ENCODE assay signal across 8 mouse cellular contexts in the genomic region with DNA sequence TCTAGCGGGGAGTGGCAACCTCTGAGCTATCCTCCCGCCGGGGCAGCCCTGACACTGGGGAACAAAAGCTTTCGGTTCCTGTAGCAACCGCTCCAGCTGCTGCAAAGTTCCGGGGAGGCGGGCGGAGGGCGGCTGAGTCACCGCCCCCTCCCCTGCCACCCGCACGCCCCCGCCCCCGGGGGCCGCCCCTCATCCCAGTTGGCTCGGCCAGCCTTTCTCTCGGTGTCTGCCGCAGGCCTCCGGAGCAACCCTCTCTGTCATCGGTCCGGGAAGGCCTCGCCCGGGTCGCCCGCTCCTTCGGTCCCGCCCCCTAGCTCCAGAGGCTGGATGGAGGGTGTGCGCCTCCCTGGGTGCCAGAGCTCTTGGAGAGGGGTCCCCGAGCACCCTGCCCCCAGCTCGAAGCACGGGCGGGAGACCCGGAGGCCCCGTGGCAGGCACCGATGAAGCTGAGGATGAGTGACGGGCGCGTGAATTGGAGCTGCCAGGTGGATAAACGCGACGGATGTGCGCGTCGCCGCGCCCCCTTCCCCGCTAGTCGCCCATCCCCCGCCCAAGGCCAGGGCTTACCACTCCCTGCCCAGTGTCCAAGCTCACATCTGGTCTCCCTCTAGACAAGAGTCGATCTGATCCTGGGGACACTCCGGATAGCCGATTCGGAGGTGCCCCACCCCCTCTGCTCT. TPM values are rescaled to one million over a fixed set of nuclear protein-coding genes. Genes with fewer than 3 reads are reported as not detected.
DNase-seq lines count a peak whose midpoint lies in the region; ATAC-seq and TF ChIP-seq lines count a peak whose summit lies in the region.

No protein-coding gene starts in this region.

- no peak for TF ChIP-seq POLR2A in thymus, adult 2 months (IDR thresholded peaks at IDR 0.05; ENCODE audit: control insufficient read depth, extremely low read depth, insufficient read depth, low read length, poor library complexity)

- H3K4me2 ChIP-seq in heart, embryonic 16.5 days (ENCODE audit: low read depth, low read length): peak overlapping the region; percentile 92
- H3K4me2 ChIP-seq in limb, embryonic 12.5 days: peak overlapping the region; percentile 95
- H3K4me2 ChIP-seq in midbrain, embryonic 11.5 days: peak overlapping the region; percentile 85
- H3K4me2 ChIP-seq in stomach, embryonic 16.5 days (ENCODE audit: low read depth, low read length): peak overlapping the region; percentile 90

- peak overlapping the region; percentile 54 for H3K9ac ChIP-seq in heart, embryonic 16.5 days (ENCODE audit: low read length)
- peak overlapping the region; percentile 60 for H3K9ac ChIP-seq in limb, embryonic 12.5 days (replicated peaks)
- H3K9ac ChIP-seq in midbrain, embryonic 11.5 days (ENCODE audit: low read length): peak overlapping the region; percentile 65
- H3K9ac ChIP-seq in stomach, embryonic 16.5 days (ENCODE audit: low read length): peak overlapping the region; percentile 71

- H3K9me3 ChIP-seq in heart, embryonic 16.5 days (replicated peaks; ENCODE audit: control insufficient read depth, low read length): no peaks in the 10 kb centered on the region
- H3K9me3 ChIP-seq in limb, embryonic 12.5 days: no peaks in the 10 kb centered on the region
- H3K9me3 ChIP-seq in midbrain, embryonic 11.5 days (ENCODE audit: control insufficient read depth, low read length): no peaks in the 10 kb centered on the region
- H3K9me3 ChIP-seq in stomach, embryonic 16.5 days (replicated peaks; ENCODE audit: control insufficient read depth, low read length): no peaks in the 10 kb centered on the region

- H3K4me1 ChIP-seq in thymus, adult 2 months (replicated peaks; ENCODE audit: control insufficient read depth, insufficient read depth, low read length): peaks cover 26% of the 10 kb centered on the region
- H3K4me1 ChIP-seq in heart, embryonic 16.5 days (ENCODE audit: control insufficient read depth, insufficient read depth, low read length): peaks cover 25% of the 10 kb centered on the region
- peaks cover 45% of the 10 kb centered on the region for H3K4me1 ChIP-seq in limb, embryonic 12.5 days (replicated peaks)
- H3K4me1 ChIP-seq in midbrain, embryonic 11.5 days (ENCODE audit: control insufficient read depth, insufficient read depth, low read length): peaks cover 43% of the 10 kb centered on the region
- peaks cover 36% of the 10 kb centered on the region for H3K4me1 ChIP-seq in stomach, embryonic 16.5 days (ENCODE audit: control insufficient read depth, insufficient read depth, low read length)

- DNase-seq in thymus, adult 2 months: peak; percentile 42
- DNase-seq in thymus, adult 18-20 months: no peak
- peak; percentile 77 for DNase-seq in embryo, embryonic 11 days
- peak; percentile 96 for DNase-seq in midbrain, embryonic 11.5 days (ENCODE audit: low spot score, missing footprints)
- DNase-seq in cerebellum, adult 18-20 months: no peak

- H3K27ac ChIP-seq in thymus, adult 2 months (ENCODE audit: control insufficient read depth, insufficient read depth, low read length): no peak overlapping the region
- H3K27ac ChIP-seq in heart, embryonic 16.5 days (ENCODE audit: low read length): no peak overlapping the region
- H3K27ac ChIP-seq in limb, embryonic 12.5 days: no peak overlapping the region
- H3K27ac ChIP-seq in midbrain, embryonic 11.5 days (ENCODE audit: low read depth, low read length): peak overlapping the region; percentile 11; the same call in 1 of the 2 replicates
- no peak overlapping the region for H3K27ac ChIP-seq in stomach, embryonic 16.5 days (ENCODE audit: low read length)

- 3% methylated on average over 50 of the region's 53 CpGs for WGBS in thymus, adult 2 months
- under 1% methylated on average over 53 of the region's 53 CpGs for WGBS in heart, embryonic 16.5 days
- 1% methylated on average over 53 of the region's 53 CpGs for WGBS in limb, embryonic 12.5 days
- WGBS in midbrain, embryonic 11.5 days: under 1% methylated on average over 45 of the region's 53 CpGs
- 2% methylated on average over 53 of the region's 53 CpGs for WGBS in stomach, embryonic 16.5 days

- H3K4me3 ChIP-seq in thymus, adult 2 months (ENCODE audit: control insufficient read depth, insufficient read depth, low read length): peak overlapping the region; percentile 30
- H3K4me3 ChIP-seq in heart, embryonic 16.5 days (ENCODE audit: low read length): peak overlapping the region; percentile 63
- H3K4me3 ChIP-seq in limb, embryonic 12.5 days (replicated peaks): peak overlapping the region; percentile 49
- peak overlapping the region; percentile 40 for H3K4me3 ChIP-seq in midbrain, embryonic 11.5 days (ENCODE audit: low read depth, low read length)
- peak overlapping the region; percentile 56 for H3K4me3 ChIP-seq in stomach, embryonic 16.5 days (replicated peaks; ENCODE audit: low read length)

- ATAC-seq in heart, embryonic 16.5 days (replicated peaks; ENCODE audit: extremely low read depth, insufficient read depth, low FRiP score): 0 out of 2 replicates have a peak, but pooled peaks have one; percentile 19
- no peak for ATAC-seq in limb, embryonic 12.5 days (ENCODE audit: insufficient number of reproducible peaks, insufficient read depth, low FRiP score, low TSS enrichment, low read depth)
- peak; percentile 65 for ATAC-seq in midbrain, embryonic 11.5 days (ENCODE audit: low FRiP score)
- ATAC-seq in stomach, embryonic 16.5 days (ENCODE audit: insufficient read depth, low FRiP score): peak; percentile 38; the same call in 1 of the 2 replicates

- TF ChIP-seq CTCF in thymus, adult 2 months (IDR thresholded peaks at IDR 0.05; ENCODE audit: borderline replicate concordance, control insufficient read depth, extremely low read depth, insufficient read depth, low read length, poor library complexity): no peak

- peaks cover 33% of the 10 kb centered on the region for H3K27me3 ChIP-seq in thymus, adult 2 months (ENCODE audit: control insufficient read depth, insufficient read depth, low read length)
- H3K27me3 ChIP-seq in heart, embryonic 16.5 days (ENCODE audit: control insufficient read depth, insufficient read depth, low read length): peaks cover 46% of the 10 kb centered on the region
- H3K27me3 ChIP-seq in limb, embryonic 12.5 days: peaks cover 91% of the 10 kb centered on the region
- peaks cover 27% of the 10 kb centered on the region for H3K27me3 ChIP-seq in midbrain, embryonic 11.5 days (ENCODE audit: control insufficient read depth, insufficient read depth, low read length)
- H3K27me3 ChIP-seq in stomach, embryonic 16.5 days (ENCODE audit: control insufficient read depth, insufficient read depth, low read length): peaks cover 31% of the 10 kb centered on the region

- no peaks in the 10 kb centered on the region for H3K36me3 ChIP-seq in thymus, adult 2 months (ENCODE audit: control insufficient read depth, insufficient read depth, low read length)
- H3K36me3 ChIP-seq in heart, embryonic 16.5 days (ENCODE audit: control insufficient read depth, insufficient read depth): no peaks in the 10 kb centered on the region
- no peaks in the 10 kb centered on the region; the same call in 1 of the 2 replicates for H3K36me3 ChIP-seq in limb, embryonic 12.5 days
- H3K36me3 ChIP-seq in midbrain, embryonic 11.5 days (ENCODE audit: control insufficient read depth, insufficient read depth, low read length): no peaks in the 10 kb centered on the region
- no peaks in the 10 kb centered on the region for H3K36me3 ChIP-seq in stomach, embryonic 16.5 days (ENCODE audit: control insufficient read depth, insufficient read depth, low read length)

RNA-seq across cellular contexts. Expression of gene Adgrb2, which starts 3.3 kb away (rescaled TPM):
- 5.8 and 6.7 TPM in 2 replicates for polyA plus RNA-seq in thymus, adult 2 months (2012; rRNA removed)
- polyA plus RNA-seq in heart, embryonic 16.5 days (2015; fragmentation: Nextera tagmentation; extraction: Ambion mirVana): 1.0 and 1.2 TPM in 2 replicates
- polyA plus RNA-seq in limb, embryonic 12.5 days (2016; fragmentation: Nextera tagmentation; extraction: Ambion mirVana): 3.1 and 3.6 TPM in 2 replicates
- 2.3 and 3.0 TPM in 2 replicates for polyA plus RNA-seq in midbrain, embryonic 11.5 days (2014; fragmentation: Nextera tagmentation; extraction: Ambion mirVana)
- 1.6 and 1.9 TPM in 2 replicates for polyA plus RNA-seq in stomach, embryonic 16.5 days (2015; fragmentation: Nextera tagmentation; extraction: Ambion mirVana)

RNA-seq across cellular contexts. Expression of gene Spocd1, which starts 58.9 kb away (rescaled TPM):
- polyA plus RNA-seq in thymus, adult 2 months (2012; rRNA removed): 0.08 and 0.11 TPM in 2 replicates
- polyA plus RNA-seq in heart, embryonic 16.5 days (2015; fragmentation: Nextera tagmentation; extraction: Ambion mirVana): 0.22 and 0.35 TPM in 2 replicates
- polyA plus RNA-seq in limb, embryonic 12.5 days (2016; fragmentation: Nextera tagmentation; extraction: Ambion mirVana): not detected in 2 replicates
- not detected in 2 replicates for polyA plus RNA-seq in midbrain, embryonic 11.5 days (2014; fragmentation: Nextera tagmentation; extraction: Ambion mirVana)
- not detected in 2 replicates for polyA plus RNA-seq in stomach, embryonic 16.5 days (2015; fragmentation: Nextera tagmentation; extraction: Ambion mirVana)

RNA-seq across cellular contexts. Expression of gene Col16a1, which starts 59.7 kb away (rescaled TPM):
- polyA plus RNA-seq in thymus, adult 2 months (2012; rRNA removed): 2.6 and 4.4 TPM in 2 replicates
- 26.6 and 37.7 TPM in 2 replicates for polyA plus RNA-seq in heart, embryonic 16.5 days (2015; fragmentation: Nextera tagmentation; extraction: Ambion mirVana)
- polyA plus RNA-seq in limb, embryonic 12.5 days (2016; fragmentation: Nextera tagmentation; extraction: Ambion mirVana): 24.2 and 30.9 TPM in 2 replicates
- polyA plus RNA-seq in midbrain, embryonic 11.5 days (2014; fragmentation: Nextera tagmentation; extraction: Ambion mirVana): 5.8 and 6.9 TPM in 2 replicates
- polyA plus RNA-seq in stomach, embryonic 16.5 days (2015; fragmentation: Nextera tagmentation; extraction: Ambion mirVana): 55.6 and 75.1 TPM in 2 replicates

Comparison
In these comparisons a context has a peak if more than half of its experiments do, and no peak if none do; other contexts are left out.
1. DNase-seq: peak in thymus, adult 2 months (single experiment), embryo, embryonic 11 days (single experiment) and midbrain, embryonic 11.5 days (single experiment); none in thymus, adult 18-20 months (0 of 2) and cerebellum, adult 18-20 months (0 of 2).
2. Peak in every context shown above with its lines, with median percentiles within 50 percentile points of each other: H3K4me3 ChIP-seq, H3K4me2 ChIP-seq and H3K9ac ChIP-seq.